Mouse (Mus musculus) stomach, embryonic 15.5 days (tissue): ENCODE measurements around the gene Akr1a1. TPM values are rescaled to one million over a fixed set of nuclear protein-coding genes. Genes with fewer than 3 reads are reported as not detected.
A peak's percentile ranks its signal among the peaks of the same experiment; 100 is the strongest.
"Not testable (repeated sequence)": the region's sequence is repeated elsewhere in the genome, so short reads cannot be mapped to it uniquely, and the experiment has no call there.

ENCODE experiments used
- ATAC-seq: fragments of 200-750 bp; cut with Nextera tagmentation; 2 replicates; pipeline ENCODE4 v1.8.0; 2017; ENCODE audit warnings: low read depth, moderate number of reproducible peaks, moderate TSS enrichment; ENCODE audit not compliant: insufficient read depth, low FRiP score
- H3K27ac ChIP-seq: fragments of 300-500 bp; sonication (generic); 2 replicates; pipeline ENCODE4 v1.5.1; 2015; ENCODE audit warnings: mild to moderate bottlenecking, inconsistent platforms
- H3K27me3 ChIP-seq: fragments of 300-500 bp; sonication (generic); replicated peaks from 2 replicates; pipeline ENCODE4 v1.6.1; 2015; ENCODE audit warnings: inconsistent platforms
- H3K36me3 ChIP-seq: fragments of 300-500 bp; sonication (generic); 2 replicates; pipeline ENCODE4 v1.6.1; 2015; ENCODE audit warnings: inconsistent platforms
- H3K4me1 ChIP-seq: fragments of 300-500 bp; sonication (generic); 2 replicates; pipeline ENCODE4 v1.6.1; 2015; ENCODE audit warnings: inconsistent platforms
- H3K4me2 ChIP-seq: fragments of 300-500 bp; sonication (generic); 2 replicates; pipeline ENCODE4 v1.6.1; 2015; ENCODE audit warnings: mild to moderate bottlenecking, inconsistent platforms
- H3K4me3 ChIP-seq: fragments of 300-500 bp; sonication (generic); replicated peaks from 2 replicates; pipeline ENCODE4 v1.5.1; 2015; ENCODE audit warnings: inconsistent platforms
- H3K9ac ChIP-seq: fragments of 300-500 bp; sonication (generic); 2 replicates; pipeline ENCODE4 v1.6.1; 2015; ENCODE audit warnings: inconsistent platforms
- H3K9me3 ChIP-seq: fragments of 300-500 bp; sonication (generic); 2 replicates; pipeline ENCODE4 v1.6.1; 2016; ENCODE audit warnings: inconsistent platforms
- WGBS: fragments of 180-500 bp; shearing (Covaris S2); methylation state at CpG from one replicate; pipeline ENCODE4 v1.1.7; 2015; 5-methylcytosine and 5-hydroxymethylcytosine counted together
- polyA plus RNA-seq: library from polyadenylated mRNA; unstranded; fragments of >200 nt; fragmentation: Nextera tagmentation; extraction: Ambion mirVana; gene quantifications from 2 replicates; pipeline ENCODE4 v1.2.1, GENCODE M21; 2015

Akr1a1 gene
- 731 and 767 TPM in 2 replicates for polyA plus RNA-seq

GRCm38 (mm10) chr4:116650924-116651796 lies at the start of gene Akr1a1:
Gene Akr1a1, minus strand, starts transcription at chr4:116651680.
- H3K9ac ChIP-seq, result peak within 1 kb of the TSS; percentile 85
- peak within 1 kb of the TSS; percentile 88 for H3K4me3 ChIP-seq
- H3K4me1 ChIP-seq, result peaks cover 13% of the 10 kb centered on the region
- peak within 1 kb of the TSS; percentile 74 for H3K4me2 ChIP-seq
- no peaks in the 10 kb centered on the region for H3K9me3 ChIP-seq
- no peaks in the 10 kb centered on the region for H3K36me3 ChIP-seq
- peak; percentile 99 for ATAC-seq
- H3K27ac ChIP-seq, result peak within 1 kb of the TSS; percentile 96
- under 1% methylated on average over 39 of the region's 39 CpGs for WGBS
- no peaks in the 10 kb centered on the region for H3K27me3 ChIP-seq

- Histone ChIP-seq H3K36me3 (peaks cover 19% of the 10 kb centered on the region), H3K27me3 (no peaks in the 10 kb centered on the region), H3K4me3 (no peak overlapping the region), H3K9ac (no peak overlapping the region), H3K9me3 (no peaks in the 10 kb centered on the region), H3K4me2 (no peak overlapping the region), H3K4me1 (no peaks in the 10 kb centered on the region), H3K27ac (no peak overlapping the region)
- 91% methylated on average over 1 of the region's 1 CpGs for WGBS
- no peak for ATAC-seq
These were observed 49.5 kb upstream of the Akr1a1 start for GRCm38 (mm10) chr4:116700964-116701363.

GRCm38 (mm10) chr4:116698693-116699342 lies 47.3 kb upstream of the Akr1a1 start:
- Histone ChIP-seq H3K9ac (no peak overlapping the region), H3K36me3 (peaks cover 35% of the 10 kb centered on the region), H3K4me1 (no peaks in the 10 kb centered on the region), H3K4me2 (no peak overlapping the region), H3K27ac (no peak overlapping the region), H3K9me3 (no peaks in the 10 kb centered on the region), H3K4me3 (no peak overlapping the region), H3K27me3 (no peaks in the 10 kb centered on the region)
- no peak for ATAC-seq
- WGBS, result 73% methylated on average over 2 of the region's 2 CpGs

- WGBS, result 78% methylated on average over 2 of the region's 2 CpGs
- ATAC-seq, result no peak
These were observed 42.3 kb upstream of the Akr1a1 start for GRCm38 (mm10) chr4:116693785-116694184.

GRCm38 (mm10) chr4:116692146-116692545 lies 40.7 kb upstream of the Akr1a1 start:
- WGBS, result 86% methylated on average over 2 of the region's 2 CpGs
- H3K4me3 ChIP-seq, result no peak overlapping the region
- no peak for ATAC-seq
- H3K9me3 ChIP-seq, result no peaks in the 10 kb centered on the region
- H3K9ac ChIP-seq, result no peak overlapping the region
- H3K4me2 ChIP-seq, result no peak overlapping the region
- H3K4me1 ChIP-seq, result peaks cover 4% of the 10 kb centered on the region
- no peak overlapping the region for H3K27ac ChIP-seq
- H3K36me3 ChIP-seq, result peaks cover 55% of the 10 kb centered on the region
- H3K27me3 ChIP-seq, result no peaks in the 10 kb centered on the region

More at GRCm38 (mm10) chr4:116693785-116694184, 42.3 kb upstream of the Akr1a1 start:
- Histone ChIP-seq H3K4me1 (peaks cover 3% of the 10 kb centered on the region; the same call in 1 of the 2 replicates), H3K4me2 (no peak overlapping the region), H3K4me3 (no peak overlapping the region), H3K27me3 (no peaks in the 10 kb centered on the region), H3K9ac (no peak overlapping the region), H3K27ac (no peak overlapping the region), H3K9me3 (no peaks in the 10 kb centered on the region), H3K36me3 (peaks cover 56% of the 10 kb centered on the region)

GRCm38 (mm10) chr4:116689309-116689876 lies 37.9 kb upstream of the Akr1a1 start:
- peaks cover 35% of the 10 kb centered on the region for H3K36me3 ChIP-seq
- 79% methylated on average over 4 of the region's 4 CpGs for WGBS
- H3K9me3 ChIP-seq, result no peaks in the 10 kb centered on the region
- peaks cover 15% of the 10 kb centered on the region for H3K4me1 ChIP-seq
- no peak for ATAC-seq
- no peaks in the 10 kb centered on the region for H3K27me3 ChIP-seq
- no peak overlapping the region for H3K4me2 ChIP-seq
- no peak overlapping the region for H3K4me3 ChIP-seq
- H3K9ac ChIP-seq, result no peak overlapping the region
- no peak overlapping the region for H3K27ac ChIP-seq

- no peak for ATAC-seq
- Histone ChIP-seq H3K4me3 (peak overlapping the region; percentile 65), H3K4me2 (peak overlapping the region; percentile 65)
These were observed 35.6 kb upstream of the Akr1a1 start for GRCm38 (mm10) chr4:116687041-116687440.

DNA sequence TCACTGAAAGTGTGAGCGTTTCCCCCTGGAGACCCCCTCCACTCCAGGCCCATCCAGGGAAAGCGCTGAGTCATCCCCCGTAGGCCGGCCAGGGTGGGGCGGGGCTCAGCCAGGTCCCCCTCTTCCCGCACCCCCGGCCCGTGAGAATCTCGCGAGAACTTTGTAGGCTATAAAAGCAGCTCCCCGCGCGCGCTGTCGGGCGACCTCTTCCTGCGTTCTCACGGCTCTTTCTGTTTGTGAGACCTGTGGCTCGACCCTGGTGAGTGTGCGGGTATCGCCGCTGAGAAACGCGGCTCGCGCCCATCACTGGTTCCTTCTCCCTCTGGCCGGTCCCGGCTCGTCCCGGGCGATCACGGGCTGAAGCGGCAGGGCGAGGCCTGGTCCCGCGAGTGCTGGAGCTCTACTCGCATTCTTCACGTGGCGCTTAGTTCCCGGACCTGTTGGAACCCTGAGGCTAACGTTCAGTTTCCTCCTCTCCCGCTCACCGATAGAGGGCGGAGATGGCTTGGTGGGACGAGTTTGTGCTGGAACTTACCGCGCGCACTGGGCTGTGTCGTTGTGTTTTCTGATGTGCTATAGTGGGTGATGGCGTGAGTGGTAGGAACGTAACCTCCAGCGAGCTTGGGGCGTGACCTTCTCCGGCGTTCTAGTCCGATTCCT lies 34.1 kb upstream of the Akr1a1 start, which contains the start of gene Prdx1:
Gene Prdx1, plus strand, starts transcription at position 143 of the 660 bp plus-strand sequence.
- ATAC-seq, result peak; percentile 91
- Histone ChIP-seq H3K27me3 (no peaks in the 10 kb centered on the region), H3K36me3 (peaks cover 14% of the 10 kb centered on the region; the same call in 1 of the 2 replicates), H3K4me1 (peaks cover 12% of the 10 kb centered on the region; the same call in 1 of the 2 replicates), H3K27ac (peak within 1 kb of the TSS; percentile 98), H3K9ac (peak within 1 kb of the TSS; percentile 73; the same call in 1 of the 2 replicates), H3K4me3 (peak within 1 kb of the TSS; percentile 65), H3K9me3 (no peaks in the 10 kb centered on the region), H3K4me2 (peak within 1 kb of the TSS; percentile 65)
- WGBS, result under 1% methylated on average over 56 of the region's 56 CpGs

More at GRCm38 (mm10) chr4:116687041-116687440, 35.6 kb upstream of the Akr1a1 start:
- H3K36me3 ChIP-seq, result peaks cover 20% of the 10 kb centered on the region; the same call in 1 of the 2 replicates
- H3K9ac ChIP-seq, result 0 out of 2 replicates have a peak overlapping the region, but pooled peaks have one; percentile 10
- H3K4me1 ChIP-seq, result peaks cover 15% of the 10 kb centered on the region
- H3K27ac ChIP-seq, result no peak overlapping the region
- no peaks in the 10 kb centered on the region for H3K27me3 ChIP-seq
- 24% methylated on average over 1 of the region's 1 CpGs for WGBS
- no peaks in the 10 kb centered on the region for H3K9me3 ChIP-seq

DNA sequence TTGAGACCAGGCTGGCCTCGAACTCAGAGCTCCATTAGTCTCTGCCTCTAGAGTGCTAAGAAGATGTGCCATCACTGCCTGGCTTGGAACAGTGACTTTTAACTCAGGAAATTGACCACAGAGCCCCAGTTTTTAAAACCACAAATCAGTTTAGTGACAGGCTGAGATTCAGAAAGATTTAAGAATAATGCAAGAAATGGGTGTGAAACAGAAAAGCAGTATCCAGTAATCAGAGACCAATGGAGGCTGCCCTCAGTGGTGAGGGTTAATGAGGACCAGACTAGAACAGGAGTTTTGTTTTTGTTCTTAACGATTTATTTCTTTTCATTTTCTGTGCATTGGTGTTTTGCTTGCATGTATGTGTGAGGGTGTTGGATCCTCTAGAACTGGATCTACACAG lies 33.2 kb upstream of the Akr1a1 start:
- H3K9me3 ChIP-seq, result no peaks in the 10 kb centered on the region
- peak overlapping the region; percentile 65; the same call in 1 of the 2 replicates for H3K4me3 ChIP-seq
- H3K27me3 ChIP-seq, result no peaks in the 10 kb centered on the region
- peaks cover 10% of the 10 kb centered on the region; the same call in 1 of the 2 replicates for H3K36me3 ChIP-seq
- peak overlapping the region; percentile 98 for H3K27ac ChIP-seq
- no peak for ATAC-seq
- H3K4me1 ChIP-seq, result peaks cover 12% of the 10 kb centered on the region; the same call in 1 of the 2 replicates
- WGBS, result 79% methylated on average over 2 of the region's 2 CpGs
- H3K9ac ChIP-seq, result no peak overlapping the region
- H3K4me2 ChIP-seq, result peak overlapping the region; percentile 65

- Histone ChIP-seq H3K4me2 (no peak overlapping the region), H3K4me1 (peaks cover 12% of the 10 kb centered on the region; the same call in 1 of the 2 replicates), H3K36me3 (peaks cover 5% of the 10 kb centered on the region; the same call in 1 of the 2 replicates), H3K27me3 (no peaks in the 10 kb centered on the region), H3K9me3 (no peaks in the 10 kb centered on the region), H3K27ac (no peak overlapping the region), H3K9ac (no peak overlapping the region), H3K4me3 (no peak overlapping the region)
- WGBS, result 66% methylated on average over 4 of the region's 4 CpGs
- no peak for ATAC-seq
These were observed 32.5 kb upstream of the Akr1a1 start for GRCm38 (mm10) chr4:116683957-116684356.

- not testable (repeated sequence) for H3K4me3 ChIP-seq, H3K9me3 ChIP-seq, H3K9ac ChIP-seq, H3K27me3 ChIP-seq, H3K27ac ChIP-seq, ATAC-seq, H3K4me2 ChIP-seq, H3K4me1 ChIP-seq, H3K36me3 ChIP-seq
- 89% methylated on average over 4 of the region's 4 CpGs for WGBS
These were observed 29.0 kb upstream of the Akr1a1 start for GRCm38 (mm10) chr4:116680521-116680920.
